Mouse (Mus musculus) limb, embryonic 12.5 days (tissue): Measurements from ENCODE around the gene Hist1h2bl. TPM values are rescaled to one million over a fixed set of nuclear protein-coding genes. Genes with fewer than 3 reads are reported as not detected.
"Not testable (repeated sequence)": the region's sequence is repeated elsewhere in the genome, so short reads cannot be mapped to it uniquely, and the experiment has no call there.

Source experiments
- ATAC-seq: fragments of 200-750 bp; cut with Nextera tagmentation; 2 replicates; pipeline ENCODE4 v1.8.0; 2017; ENCODE audit warnings: low read depth, moderate TSS enrichment; ENCODE audit not compliant: insufficient number of reproducible peaks, insufficient read depth, low FRiP score, low TSS enrichment
- H3K27ac ChIP-seq: fragments of 300-500 bp; sonication (generic); 2 replicates; pipeline ENCODE4 v1.5.1; 2016; ENCODE audit warnings: mild to moderate bottlenecking, moderate library complexity
- H3K27me3 ChIP-seq: fragments of 300-500 bp; sonication (generic); 2 replicates; pipeline ENCODE4 v1.6.1; 2016; ENCODE audit warnings: mild to moderate bottlenecking, moderate library complexity
- H3K36me3 ChIP-seq: fragments of 300-500 bp; sonication (generic); 2 replicates; pipeline ENCODE4 v1.6.1; 2016; ENCODE audit warnings: mild to moderate bottlenecking, moderate library complexity
- H3K4me1 ChIP-seq: fragments of 300-500 bp; sonication (generic); replicated peaks from 2 replicates; pipeline ENCODE4 v1.6.1; 2016
- H3K4me2 ChIP-seq: fragments of 300-500 bp; sonication (generic); 2 replicates; pipeline ENCODE4 v1.6.1; 2016; ENCODE audit warnings: mild to moderate bottlenecking, moderate library complexity
- H3K4me3 ChIP-seq: fragments of 300-500 bp; sonication (generic); replicated peaks from 2 replicates; pipeline ENCODE4 v1.5.1; 2016; ENCODE audit warnings: mild to moderate bottlenecking
- H3K9ac ChIP-seq: fragments of 300-500 bp; sonication (generic); replicated peaks from 2 replicates; pipeline ENCODE4 v1.6.1; 2016; ENCODE audit warnings: mild to moderate bottlenecking, moderate library complexity
- H3K9me3 ChIP-seq: fragments of 300-500 bp; sonication (generic); 2 replicates; pipeline ENCODE4 v1.6.1; 2016; ENCODE audit warnings: mild to moderate bottlenecking, moderate library complexity
- WGBS: fragments of 180-500 bp; shearing (Covaris S2); methylation state at CpG from one replicate; pipeline ENCODE4 v1.1.7; 2016; 5-methylcytosine and 5-hydroxymethylcytosine counted together
- polyA plus RNA-seq: library from polyadenylated mRNA; unstranded; fragments of >200 nt; fragmentation: Nextera tagmentation; extraction: Ambion mirVana; gene quantifications from 2 replicates; pipeline ENCODE4 v1.2.1, GENCODE M21; 2016

Gene Hist1h2bl
- polyA plus RNA-seq, 1 experiment from 2014 or later, result 4.6 TPM

DNA sequence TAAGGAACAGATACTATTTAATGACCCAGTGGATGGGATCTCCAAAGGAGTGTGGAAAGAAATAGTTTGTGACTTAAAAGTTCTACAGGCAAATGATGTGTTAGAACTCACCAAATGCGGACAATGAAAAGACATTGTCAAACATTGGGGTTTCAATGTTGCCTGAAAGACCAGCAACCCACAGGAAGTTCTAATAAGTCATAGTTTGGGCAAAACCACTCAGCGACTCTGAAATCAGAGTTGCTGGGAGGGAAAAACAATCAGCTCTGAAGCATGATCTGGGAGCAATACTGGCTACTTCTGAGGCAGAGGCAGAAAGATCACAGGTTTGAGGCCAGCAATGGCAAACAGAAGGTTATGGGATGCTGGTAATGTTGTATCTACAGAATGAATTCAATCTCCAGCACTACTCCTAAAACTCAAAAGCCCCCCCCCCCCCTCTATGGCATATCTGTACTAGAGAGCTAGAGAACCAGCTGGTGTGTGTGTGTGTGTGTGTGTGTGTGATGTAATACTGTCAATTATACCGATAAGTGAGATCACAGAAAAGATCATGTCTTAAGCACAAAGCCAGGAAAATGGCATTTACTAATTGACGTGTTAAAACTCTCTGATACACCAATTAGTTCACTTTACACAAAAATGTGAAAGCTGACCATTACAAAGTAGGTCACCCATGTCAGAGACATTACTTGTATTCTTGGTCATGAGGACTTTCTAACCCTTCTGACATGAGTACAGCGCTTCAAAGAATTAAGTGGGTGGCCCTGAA is 33.6 kb upstream of the Hist1h2bl start:
- peak overlapping the region; percentile 57 for H3K4me3 ChIP-seq
- H3K27me3 ChIP-seq, result no peaks in the 10 kb centered on the region
- no peaks in the 10 kb centered on the region for H3K9me3 ChIP-seq
- peak overlapping the region; percentile 90 for H3K4me2 ChIP-seq
- ATAC-seq, result no peak
- 5% methylated on average over 5 of the region's 5 CpGs for WGBS
- peak overlapping the region; percentile 99 for H3K27ac ChIP-seq
- H3K9ac ChIP-seq, result peak overlapping the region; percentile 72
- no peaks in the 10 kb centered on the region for H3K36me3 ChIP-seq
- H3K4me1 ChIP-seq, result peaks cover 28% of the 10 kb centered on the region

DNA sequence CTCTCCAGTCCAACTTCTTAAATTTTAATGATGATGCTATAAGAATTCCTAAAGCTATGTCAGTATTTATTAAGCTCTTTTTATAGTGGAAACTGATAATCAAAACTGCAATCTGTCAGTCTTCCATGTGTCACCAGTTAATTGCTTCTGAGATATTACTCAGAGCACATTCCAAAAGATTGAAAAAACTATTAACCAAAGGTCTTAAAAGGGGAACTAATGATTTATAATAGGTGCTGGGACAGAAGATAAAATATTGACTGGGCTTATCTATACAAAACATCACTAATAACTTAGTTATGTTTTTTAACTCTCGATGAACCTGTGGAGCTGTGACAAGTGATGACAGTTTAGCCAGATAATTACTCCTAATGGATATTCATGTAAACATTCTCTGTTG is 29.1 kb upstream of the Hist1h2bl start:
- Histone ChIP-seq H3K9ac (no peak overlapping the region), H3K36me3 (no peaks in the 10 kb centered on the region)
- WGBS, result 91% methylated on average over 1 of the region's 1 CpGs

DNA sequence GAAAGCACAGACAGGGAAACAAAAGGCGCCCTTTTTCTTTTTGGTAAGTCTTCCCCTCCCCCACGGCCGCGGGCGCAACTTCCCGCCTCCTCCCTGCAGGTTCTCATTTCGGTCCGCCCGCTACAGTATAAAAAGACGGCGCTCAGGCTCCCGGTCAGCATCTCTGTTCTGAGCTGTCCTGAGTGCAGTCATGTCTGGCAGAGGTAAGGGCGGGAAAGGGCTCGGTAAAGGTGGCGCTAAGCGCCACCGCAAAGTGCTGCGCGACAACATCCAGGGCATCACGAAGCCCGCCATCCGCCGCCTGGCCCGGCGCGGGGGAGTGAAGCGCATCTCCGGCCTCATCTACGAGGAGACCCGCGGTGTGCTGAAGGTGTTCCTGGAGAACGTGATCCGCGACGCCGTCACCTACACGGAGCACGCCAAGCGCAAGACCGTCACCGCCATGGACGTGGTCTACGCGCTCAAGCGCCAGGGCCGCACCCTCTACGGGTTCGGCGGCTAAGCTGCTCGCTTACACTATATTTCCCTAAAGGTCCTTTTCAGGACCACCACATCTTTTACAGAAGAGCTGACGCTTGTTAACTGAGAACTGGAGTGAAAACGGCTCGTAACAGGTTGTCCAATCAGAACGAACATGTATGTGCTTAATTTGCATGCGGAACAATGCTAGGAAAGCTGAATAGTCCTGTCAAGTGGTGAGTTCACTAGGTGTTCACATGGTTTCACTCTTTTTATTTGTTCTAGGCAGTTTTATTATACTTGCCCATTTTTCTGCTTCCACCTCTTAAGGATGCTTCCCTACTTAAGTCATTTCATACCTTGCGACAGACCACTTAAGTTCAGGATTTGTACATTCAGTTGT is 19.2 kb upstream of the Hist1h2bl start, which contains the start of gene Hist1h4j:
TSS of gene Hist1h4j (plus strand) at position 159 of the 862 bp plus-strand sequence.
- H3K4me2 ChIP-seq, result peak within 1 kb of the TSS; percentile 64
- H3K4me1 ChIP-seq, result peaks cover 10% of the 10 kb centered on the region
- peak; percentile 93 for ATAC-seq
- under 1% methylated on average over 47 of the region's 56 CpGs for WGBS
- peak within 1 kb of the TSS; percentile 99 for H3K27ac ChIP-seq
- peak within 1 kb of the TSS; percentile 70 for H3K9ac ChIP-seq
- not testable (repeated sequence) for H3K36me3 ChIP-seq, H3K9me3 ChIP-seq, H3K27me3 ChIP-seq
- H3K4me3 ChIP-seq, result peak within 1 kb of the TSS; percentile 52

More for the DNA sequence above, 29.1 kb upstream of the Hist1h2bl start:
- H3K9me3 ChIP-seq, result no peaks in the 10 kb centered on the region
- H3K4me2 ChIP-seq, result no peak overlapping the region
- H3K4me1 ChIP-seq, result peaks cover 15% of the 10 kb centered on the region; the same call in 1 of the 2 replicates
- H3K27me3 ChIP-seq, result no peaks in the 10 kb centered on the region
- no peak overlapping the region for H3K4me3 ChIP-seq
- no peak for ATAC-seq
- H3K27ac ChIP-seq, result no peak overlapping the region

DNA sequence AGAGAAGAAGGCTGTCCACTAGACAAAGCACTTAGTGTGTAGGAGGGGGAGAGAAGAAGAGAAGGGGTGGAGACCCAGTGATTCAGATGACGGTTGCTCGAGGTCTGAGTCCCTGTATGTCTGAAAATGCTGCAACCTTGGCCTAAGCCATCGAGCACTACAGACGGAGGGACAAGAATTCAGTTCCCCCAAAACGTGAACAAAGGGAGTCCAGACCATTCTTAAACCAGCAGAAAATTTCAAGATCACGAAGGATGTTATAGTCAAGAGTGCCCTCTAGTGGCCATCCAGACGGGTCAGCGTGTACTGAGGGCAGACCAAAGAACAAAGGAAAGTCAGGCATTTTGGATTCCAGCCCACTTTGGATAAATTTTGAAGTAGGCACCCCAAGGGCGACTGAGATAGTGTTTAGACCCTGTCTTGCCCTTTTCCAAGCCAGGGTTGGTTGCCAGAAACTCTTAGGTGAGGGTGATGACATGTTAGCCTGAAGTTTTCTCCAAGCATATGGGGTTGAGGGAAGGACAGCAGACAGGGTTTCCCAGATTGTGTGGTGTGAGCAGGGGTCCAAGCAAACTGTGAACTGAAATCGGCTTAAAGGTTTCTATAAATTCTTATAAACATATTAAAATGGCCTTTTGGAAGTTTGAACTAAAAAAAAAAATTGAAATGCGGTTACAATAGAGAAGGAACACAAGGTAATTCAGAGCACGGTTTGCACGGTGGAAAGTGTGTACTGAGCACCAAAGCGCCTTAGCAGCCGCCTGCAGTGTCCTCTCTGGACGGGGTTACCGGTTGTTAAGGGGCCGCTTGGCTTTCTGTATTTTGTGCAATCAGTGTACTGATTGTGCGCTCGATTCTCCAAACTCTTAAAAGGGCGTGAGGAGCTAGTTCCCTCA is 18.3 kb upstream of the Hist1h2bl start:
- peak; percentile 82 for ATAC-seq
- peak overlapping the region; percentile 64 for H3K4me2 ChIP-seq
- no peaks in the 10 kb centered on the region for H3K9me3 ChIP-seq
- H3K4me3 ChIP-seq, result peak overlapping the region; percentile 52
- peak overlapping the region; percentile 70 for H3K9ac ChIP-seq
- under 1% methylated on average over 21 of the region's 21 CpGs for WGBS
- peak overlapping the region; percentile 99 for H3K27ac ChIP-seq
- no peaks in the 10 kb centered on the region for H3K27me3 ChIP-seq
- no peaks in the 10 kb centered on the region for H3K36me3 ChIP-seq
- peaks cover 10% of the 10 kb centered on the region for H3K4me1 ChIP-seq

DNA sequence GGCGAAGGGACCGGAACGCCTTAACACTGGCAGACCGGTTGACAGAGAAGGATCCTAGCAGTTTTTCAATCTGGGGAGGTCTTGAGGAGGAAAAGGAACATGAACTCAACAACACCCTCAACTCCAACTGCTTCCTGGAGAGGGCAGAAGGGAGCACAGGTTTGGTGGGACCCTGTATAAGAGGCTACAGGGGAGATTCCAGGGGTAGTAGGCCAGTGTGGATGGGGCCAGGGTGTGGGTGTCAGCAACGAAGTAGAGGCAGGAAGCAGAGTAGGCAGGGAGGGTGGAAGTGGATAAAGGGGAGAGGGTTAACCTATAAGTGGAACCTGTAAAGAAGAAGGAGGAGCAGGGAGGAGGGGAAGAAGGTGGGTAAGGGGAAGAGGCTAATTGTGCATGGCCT is 17.5 kb upstream of the Hist1h2bl start:
- WGBS, result 66% methylated on average over 5 of the region's 5 CpGs
- no peaks in the 10 kb centered on the region for H3K27me3 ChIP-seq
- ATAC-seq, result no peak
- no peak overlapping the region for H3K4me3 ChIP-seq
- peaks cover 10% of the 10 kb centered on the region for H3K4me1 ChIP-seq
- peak overlapping the region; percentile 64; the same call in 1 of the 2 replicates for H3K4me2 ChIP-seq
- H3K36me3 ChIP-seq, result no peaks in the 10 kb centered on the region
- no peaks in the 10 kb centered on the region for H3K9me3 ChIP-seq
- peak overlapping the region; percentile 99 for H3K27ac ChIP-seq
- peak overlapping the region; percentile 70; the same call in 1 of the 2 replicates for H3K9ac ChIP-seq

DNA sequence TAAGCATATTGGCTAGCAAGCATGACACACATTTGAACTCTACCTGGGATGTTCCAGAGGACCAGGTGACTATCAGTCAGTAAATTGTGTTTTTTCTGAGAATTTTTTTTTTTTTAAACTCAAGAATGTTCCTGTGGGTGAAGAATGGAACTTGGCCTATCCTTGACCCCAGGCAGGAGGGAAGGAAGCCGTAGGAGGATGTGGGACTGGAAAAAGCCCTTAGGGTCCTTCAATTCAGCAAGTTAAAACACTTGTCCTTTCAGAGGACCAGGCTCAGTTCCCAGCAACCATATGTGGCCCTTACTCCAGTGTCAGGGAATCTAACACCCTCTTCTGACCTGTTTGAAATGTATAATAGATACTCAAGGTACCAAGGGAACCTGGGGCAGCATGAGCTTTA is 13.6 kb upstream of the Hist1h2bl start:
- ATAC-seq, result no peak
- H3K4me2 ChIP-seq, result no peak overlapping the region
- no peak overlapping the region for H3K27ac ChIP-seq
- peaks cover 6% of the 10 kb centered on the region; the same call in 1 of the 2 replicates for H3K4me1 ChIP-seq
- no peaks in the 10 kb centered on the region for H3K27me3 ChIP-seq
- no peak overlapping the region for H3K4me3 ChIP-seq
- no peaks in the 10 kb centered on the region for H3K36me3 ChIP-seq
- H3K9me3 ChIP-seq, result no peaks in the 10 kb centered on the region
- 54% methylated on average over 1 of the region's 1 CpGs for WGBS
- H3K9ac ChIP-seq, result no peak overlapping the region

DNA sequence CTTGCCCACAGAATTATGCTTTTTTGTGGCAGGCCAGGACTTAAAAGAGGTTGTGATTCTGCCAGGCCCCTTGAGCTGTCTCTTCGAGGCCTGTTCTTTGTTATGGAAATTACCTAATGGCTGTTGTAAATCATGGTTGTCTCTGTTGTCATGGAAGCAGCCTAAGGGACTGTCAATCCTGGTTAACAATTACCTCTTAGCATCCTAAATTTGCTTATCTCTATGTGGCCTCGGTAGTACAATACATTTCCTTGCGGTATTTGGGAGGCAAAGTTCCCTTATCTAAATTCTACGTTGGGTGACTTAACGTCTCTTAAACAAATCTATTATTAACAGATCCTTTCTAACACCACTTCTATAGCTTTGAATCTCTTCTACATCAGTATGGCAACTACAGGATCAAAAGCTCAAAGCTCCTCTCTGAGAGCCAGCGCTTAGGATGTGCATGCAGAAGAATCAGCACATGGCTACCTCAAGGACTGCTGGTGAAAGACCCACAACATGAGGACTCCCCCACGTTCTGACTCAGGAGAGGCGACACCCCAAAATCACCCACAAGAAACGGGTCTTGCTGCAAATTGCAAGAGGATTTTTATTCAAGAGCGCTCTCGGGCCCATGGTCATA is 12.1 kb upstream of the Hist1h2bl start:
- WGBS, result 25% methylated on average over 11 of the region's 11 CpGs
- Histone ChIP-seq H3K4me1 (peaks cover under 1% of the 10 kb centered on the region), H3K9me3 (no peaks in the 10 kb centered on the region), H3K4me2 (no peak overlapping the region), H3K4me3 (no peak overlapping the region), H3K36me3 (no peaks in the 10 kb centered on the region), H3K27ac (no peak overlapping the region), H3K9ac (no peak overlapping the region), H3K27me3 (no peaks in the 10 kb centered on the region)
- ATAC-seq, result no peak

DNA sequence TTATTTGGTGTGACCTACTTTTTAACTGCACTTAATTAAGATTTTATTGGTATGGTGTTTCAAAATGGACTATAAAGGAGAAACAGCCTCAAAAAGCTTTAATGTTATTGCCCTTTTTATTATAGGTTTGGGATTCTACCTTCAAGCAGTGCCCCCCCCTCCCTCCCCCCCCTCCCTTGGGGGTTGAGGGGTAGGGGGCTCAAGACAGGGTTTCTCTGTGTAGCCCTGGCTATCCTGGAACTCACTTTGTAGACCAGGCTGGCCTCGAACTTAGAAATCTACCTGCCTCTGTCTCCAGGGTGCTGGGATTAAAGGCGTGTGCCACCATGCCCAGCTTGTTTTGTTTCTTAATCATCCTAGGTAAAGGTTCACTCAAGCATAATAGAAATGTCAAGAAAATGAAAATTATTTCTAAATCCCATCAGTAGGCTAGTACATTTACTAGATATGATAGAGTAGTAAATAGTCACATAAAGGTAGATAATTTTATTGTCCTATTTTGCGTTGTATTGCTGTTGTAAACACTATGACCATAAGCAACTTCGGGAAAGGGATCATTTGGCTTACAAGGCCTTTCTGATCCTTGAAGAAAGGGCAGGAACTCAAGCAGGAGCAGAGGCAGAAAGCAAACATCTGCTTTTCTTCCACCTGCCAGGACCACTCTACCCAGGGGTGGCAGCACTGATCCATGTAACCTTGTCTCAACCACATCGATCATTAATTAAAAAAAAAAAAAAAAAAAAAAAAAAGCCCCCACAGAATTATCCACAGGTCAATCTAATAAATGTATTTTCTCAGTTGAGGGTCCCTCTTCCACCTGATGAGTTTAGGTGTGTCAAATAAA is 7.3 kb upstream of the Hist1h2bl start:
- Histone ChIP-seq H3K27me3 (no peaks in the 10 kb centered on the region), H3K9me3 (no peaks in the 10 kb centered on the region), H3K9ac (no peak overlapping the region), H3K27ac (peak overlapping the region; percentile 94), H3K4me1 (peaks cover 22% of the 10 kb centered on the region), H3K36me3 (no peaks in the 10 kb centered on the region), H3K4me3 (no peak overlapping the region), H3K4me2 (peak overlapping the region; percentile 61)
- no peak for ATAC-seq
- WGBS, result 20% methylated on average over 5 of the region's 5 CpGs

DNA sequence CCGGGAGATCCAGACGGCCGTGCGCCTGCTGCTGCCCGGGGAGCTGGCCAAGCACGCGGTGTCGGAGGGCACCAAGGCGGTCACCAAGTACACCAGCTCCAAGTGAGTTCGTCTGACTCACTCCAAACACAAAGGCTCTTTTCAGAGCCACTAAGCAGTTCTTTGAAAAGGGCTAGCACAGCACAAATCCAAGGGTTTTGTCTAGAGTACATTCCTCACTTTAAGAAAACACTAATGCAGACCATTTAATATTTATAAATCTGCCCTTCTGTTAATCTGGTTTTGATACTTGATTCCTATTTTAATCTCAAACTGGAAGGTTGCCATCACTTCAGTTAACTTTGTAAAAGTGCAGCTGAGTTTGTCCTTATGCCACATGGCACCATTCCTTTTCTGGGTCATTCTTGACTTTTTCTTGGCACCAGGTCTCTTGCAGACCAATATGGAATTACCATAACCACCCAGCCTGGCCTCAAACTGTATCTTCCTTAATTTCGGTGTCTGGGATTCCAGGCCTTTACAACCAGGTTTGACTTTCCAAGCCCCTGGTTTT is 6.5 kb upstream of the Hist1h2bl start:
- Histone ChIP-seq H3K27ac (peak overlapping the region; percentile 94), H3K4me3 (peak overlapping the region; percentile 41), H3K4me1 (peaks cover 23% of the 10 kb centered on the region), H3K27me3 (no peaks in the 10 kb centered on the region), H3K9me3 (no peaks in the 10 kb centered on the region), H3K36me3 (no peaks in the 10 kb centered on the region), H3K9ac (peak overlapping the region; percentile 65), H3K4me2 (peak overlapping the region; percentile 61)
- 3% methylated on average over 11 of the region's 11 CpGs for WGBS
- ATAC-seq, result no peak
